Mouse (Mus musculus) T-cell, adult 2 months (primary cell): ENCODE measurements around the gene Gnao1.
A peak's percentile ranks its signal among the peaks of the same experiment; 100 is the strongest.

Experiments used
- DNase-seq: peaks from one replicate; pipeline ENCODE4 v3.0.0; 2022; ENCODE audit warnings: low spot score

The Gnao1 gene

DNA sequence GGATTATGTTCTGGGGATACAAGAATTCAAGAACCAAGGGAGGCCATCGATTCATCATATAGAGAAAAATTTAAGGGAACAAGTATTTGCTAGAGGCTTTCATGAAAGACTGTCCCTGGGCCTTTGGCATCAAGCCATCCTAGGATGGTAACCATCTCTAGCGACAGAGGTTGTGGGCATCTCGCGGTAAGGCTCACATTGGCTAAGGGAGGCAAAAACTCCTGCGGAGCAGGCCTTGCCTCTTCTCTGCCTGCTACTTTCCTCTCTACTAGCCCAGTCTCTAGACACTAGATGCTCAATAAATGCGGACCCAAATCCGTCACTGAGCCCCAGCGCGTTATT lies at the start of gene Gnao1:
TSS of gene Gnao1 (plus strand) at position 281 of the 342 bp plus-strand sequence.
- DNase-seq = no peak

DNA sequence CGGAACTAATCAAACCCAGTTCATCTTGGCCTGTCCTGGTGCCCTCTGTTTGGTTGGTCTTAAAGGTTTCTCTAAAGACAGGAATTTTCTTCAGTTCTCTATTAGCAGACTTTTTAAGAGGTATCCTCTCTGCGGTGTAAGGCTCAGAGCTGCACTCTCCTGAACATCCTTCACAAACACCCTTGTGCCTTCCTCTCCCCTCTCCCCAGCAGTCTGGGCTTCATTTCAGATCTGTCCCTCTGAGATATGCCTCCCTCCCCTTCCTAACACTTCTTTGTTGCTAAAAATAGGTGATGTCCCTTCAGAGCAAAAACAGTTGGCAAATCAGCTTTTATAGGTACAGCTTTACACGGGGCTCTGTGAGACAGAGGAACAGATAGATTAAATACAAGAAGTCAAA lies 32.2 kb upstream of the Gnao1 start:
- DNase-seq = no peak

DNA sequence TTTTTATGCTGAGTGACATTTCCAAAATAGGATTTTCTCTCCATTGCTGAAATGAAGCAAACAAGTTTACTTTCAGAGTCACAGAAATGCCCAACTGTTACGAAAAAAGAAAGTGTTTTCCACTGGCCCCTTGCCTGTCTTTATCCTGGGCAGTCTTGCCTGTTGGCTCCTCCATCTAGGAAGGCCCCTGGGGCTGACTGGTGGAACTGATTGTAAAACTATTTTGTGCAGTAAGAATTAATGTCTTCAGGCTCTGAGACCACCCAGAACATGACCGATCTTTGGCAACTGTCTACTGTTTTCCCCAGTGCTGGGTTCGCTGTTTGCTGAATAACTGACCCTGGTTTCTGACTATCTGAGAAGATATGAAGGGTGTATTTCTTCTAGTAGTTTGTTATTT lies 540 bp upstream of the Gnao1 start:
- no peak for DNase-seq

DNA sequence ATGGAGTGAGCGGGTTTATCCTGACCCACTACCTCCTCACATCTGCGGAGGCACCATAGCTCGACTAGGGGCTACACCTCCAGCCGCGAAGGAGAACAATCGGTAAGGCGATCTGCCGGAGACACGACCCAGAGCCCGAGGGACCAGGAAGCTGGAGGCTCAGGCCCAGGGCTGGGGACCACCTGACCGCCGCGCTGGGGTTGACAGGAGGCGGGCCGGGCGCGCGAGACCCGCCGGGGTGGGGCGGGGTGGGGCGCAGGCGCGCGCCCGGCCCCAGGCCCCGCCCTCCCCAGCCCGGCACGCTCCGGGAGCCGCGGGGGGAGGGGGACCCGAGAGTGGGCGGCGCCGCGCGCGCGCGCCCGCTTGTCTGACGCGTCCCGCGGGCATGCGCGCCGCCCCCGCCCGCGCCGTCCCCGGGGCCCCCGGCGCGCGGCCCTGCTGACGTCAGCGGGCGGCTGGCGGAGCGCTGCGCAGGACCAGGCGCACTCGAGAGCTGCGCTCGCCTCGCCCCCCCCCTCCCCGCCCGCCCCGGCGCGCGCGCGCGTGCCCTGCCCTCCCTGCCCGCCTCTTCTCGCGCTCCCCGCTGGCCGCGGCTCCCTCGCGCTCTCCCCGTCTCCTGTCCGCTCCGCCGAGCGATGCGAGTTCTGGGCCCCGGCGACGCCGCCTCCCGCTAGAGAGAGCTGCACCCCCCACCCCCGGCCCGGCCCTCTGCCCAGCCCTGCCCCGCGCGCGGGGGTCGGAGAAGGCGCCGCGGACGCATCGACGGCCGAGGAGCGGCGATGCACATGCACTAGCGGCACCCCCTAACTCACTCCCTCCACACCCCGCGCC lies 477 bp downstream of the Gnao1 start:
- peak; percentile 32 for DNase-seq

DNA sequence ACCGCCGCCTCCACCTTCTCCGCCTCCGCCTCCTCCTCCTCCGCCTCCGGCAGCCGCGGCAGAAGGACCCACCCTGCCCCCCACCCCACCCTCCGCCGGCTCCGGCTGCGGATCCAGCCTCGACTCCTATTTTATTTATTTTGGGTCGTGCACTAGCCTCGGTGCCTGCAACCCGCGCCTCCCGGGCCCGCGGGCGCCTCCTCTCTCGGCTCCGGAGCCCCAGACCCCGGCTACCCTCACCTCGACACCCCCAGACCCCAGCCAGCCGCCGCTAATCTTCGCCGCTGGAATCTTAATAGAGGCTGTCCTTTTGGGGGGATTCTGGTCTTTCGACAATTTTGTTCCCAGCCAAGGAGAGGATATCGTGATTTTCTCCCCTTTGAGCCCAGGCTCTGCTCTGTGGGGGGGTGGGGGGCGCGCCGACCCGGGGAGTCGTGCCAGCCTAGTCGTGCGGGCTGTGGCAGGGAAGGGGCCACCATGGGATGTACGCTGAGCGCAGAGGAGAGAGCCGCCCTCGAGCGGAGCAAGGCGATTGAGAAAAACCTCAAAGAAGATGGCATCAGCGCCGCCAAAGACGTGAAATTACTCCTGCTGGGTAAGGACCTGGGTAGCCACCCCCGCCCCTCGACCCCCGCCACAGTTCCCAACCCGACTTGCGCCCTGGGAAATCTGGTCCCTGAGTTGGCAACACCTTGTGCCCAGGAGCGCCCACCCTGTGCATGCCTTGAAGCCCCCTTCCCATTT lies 1.3 kb downstream of the Gnao1 start:
- DNase-seq = no peak

DNA sequence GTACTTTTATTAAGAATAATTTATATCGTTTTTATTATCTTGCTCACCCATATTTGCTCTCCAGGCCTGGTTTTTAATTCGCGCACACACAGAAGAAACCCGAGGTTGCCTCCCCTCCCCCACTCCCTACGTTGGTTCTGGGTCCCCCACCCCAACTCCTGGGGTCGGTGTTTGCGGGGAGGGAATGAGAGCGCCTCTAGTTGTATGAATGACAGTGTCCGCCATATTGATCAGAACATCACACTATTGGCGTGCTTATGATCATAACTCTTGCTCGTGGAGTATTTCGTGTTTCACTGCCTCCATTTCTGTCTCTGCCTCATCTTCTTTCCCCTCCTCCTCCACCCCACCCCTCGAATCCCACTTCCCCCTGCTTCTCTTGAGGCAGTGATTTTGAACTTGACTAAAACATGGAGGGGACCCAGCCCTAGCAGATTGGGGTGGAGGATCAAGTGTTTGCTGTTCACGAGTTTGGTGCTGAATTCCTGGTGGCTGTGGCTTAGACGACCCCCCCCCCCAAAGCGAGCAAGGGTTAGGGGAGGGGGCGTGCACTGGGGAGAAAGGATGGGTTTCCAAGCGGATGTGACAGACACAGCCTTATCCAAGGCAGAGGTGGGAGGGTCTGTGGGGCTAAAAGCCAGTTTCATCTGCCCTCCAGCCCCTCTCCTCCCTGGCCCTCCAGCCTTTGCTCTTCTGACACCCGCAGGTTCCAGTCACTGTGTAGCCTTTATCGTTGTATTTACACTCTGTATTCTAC lies 2.1 kb downstream of the Gnao1 start:
- no peak for DNase-seq

DNA sequence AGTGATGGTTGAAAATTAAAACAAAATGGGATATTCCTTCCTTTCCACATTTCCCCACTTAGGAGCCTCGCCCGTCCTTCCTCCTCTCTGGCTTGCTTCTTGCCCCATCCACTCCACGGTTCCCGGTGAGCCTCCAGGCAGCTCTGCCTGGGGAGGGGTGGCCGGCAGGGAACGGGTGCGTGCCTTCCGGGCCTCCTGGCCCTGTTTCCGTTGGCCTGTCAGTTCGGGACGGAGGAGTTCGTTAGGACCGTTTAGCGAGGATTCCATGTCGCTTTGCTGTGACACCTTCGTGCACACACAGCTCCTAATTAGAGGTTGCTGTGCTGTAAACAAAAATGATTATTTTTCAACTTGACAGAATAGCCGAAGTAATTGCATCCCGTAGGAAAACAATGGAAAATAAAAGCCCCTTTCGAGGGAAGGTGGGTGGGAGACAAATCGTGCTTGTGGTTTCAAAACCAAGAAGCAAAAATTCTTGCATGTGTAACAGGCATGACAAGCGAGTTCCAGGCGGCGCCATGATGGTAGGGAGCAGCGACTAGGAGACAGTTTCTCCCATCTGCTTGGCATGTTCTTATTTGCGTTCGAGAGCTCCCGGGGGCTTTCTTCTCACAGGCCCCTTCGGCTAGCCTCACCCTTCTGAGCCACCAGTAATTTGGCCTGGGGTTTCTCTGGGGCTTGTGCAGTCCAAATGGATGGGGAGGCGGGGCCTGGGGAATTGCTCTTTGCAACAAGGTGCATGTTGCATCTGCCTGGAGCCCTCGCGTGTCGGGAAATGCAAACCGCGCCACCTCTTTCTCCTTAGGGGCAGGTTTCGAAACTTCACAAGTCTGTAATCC lies 3.0 kb downstream of the Gnao1 start:
- DNase-seq = no peak

DNA sequence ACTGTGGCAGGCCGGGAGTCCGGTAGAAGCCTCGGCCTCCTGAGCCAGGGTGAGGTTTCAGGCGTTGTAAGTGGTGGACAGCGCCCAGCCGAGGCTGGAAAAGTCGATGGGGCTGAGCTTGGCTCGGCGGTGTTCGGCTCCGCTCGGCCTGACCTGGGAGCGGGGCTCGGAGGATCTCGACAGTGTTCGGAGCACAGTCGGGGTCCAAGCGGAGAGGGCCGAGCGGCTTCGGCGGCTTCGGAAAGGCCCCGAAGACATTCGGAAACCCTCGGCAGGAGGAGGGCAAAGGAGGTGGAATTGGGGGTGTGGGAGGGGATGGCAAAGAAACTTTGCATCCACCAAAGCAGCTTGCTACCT lies 3.6 kb downstream of the Gnao1 start:
- peak; percentile 32 for DNase-seq

DNA sequence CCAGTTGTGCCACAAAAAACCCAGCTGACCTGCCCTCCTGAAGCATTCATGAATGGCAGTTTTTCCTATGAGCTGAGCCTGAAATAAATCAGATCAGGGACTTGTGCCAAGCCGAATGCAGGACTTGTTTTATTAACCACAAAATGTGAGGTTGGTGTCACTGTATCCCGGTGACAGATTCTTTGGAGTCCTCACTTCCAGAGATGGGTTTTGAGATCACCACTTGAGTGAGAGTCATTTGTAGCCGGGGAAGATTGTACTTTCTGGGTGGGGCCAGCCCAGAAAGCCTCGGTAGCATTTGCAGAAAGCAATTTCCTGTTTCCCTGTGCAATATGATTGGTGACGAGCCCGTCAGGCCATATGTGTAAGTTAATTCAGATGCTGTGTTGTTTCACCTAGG lies 4.5 kb downstream of the Gnao1 start:
- no peak for DNase-seq

DNA sequence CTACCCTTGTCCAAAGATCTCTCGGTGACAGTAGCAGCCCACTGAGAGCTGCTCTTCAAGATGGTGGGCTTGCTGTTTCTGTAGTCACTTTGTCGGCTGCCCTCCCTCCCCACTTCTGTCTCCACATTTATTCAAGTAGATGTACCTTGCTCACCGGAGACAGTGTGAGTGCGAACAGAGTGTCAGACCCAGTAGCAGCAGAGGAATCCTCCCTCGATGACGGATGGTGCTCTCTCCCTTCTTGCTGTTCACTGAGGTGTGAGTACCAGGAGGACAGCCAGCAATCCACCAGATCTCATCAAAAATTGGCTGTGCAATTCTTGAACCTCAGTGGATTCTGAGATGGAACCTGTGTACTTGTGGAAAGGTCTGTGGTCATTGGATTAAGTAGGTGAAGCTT lies 6.5 kb downstream of the Gnao1 start:
- DNase-seq = no peak

DNA sequence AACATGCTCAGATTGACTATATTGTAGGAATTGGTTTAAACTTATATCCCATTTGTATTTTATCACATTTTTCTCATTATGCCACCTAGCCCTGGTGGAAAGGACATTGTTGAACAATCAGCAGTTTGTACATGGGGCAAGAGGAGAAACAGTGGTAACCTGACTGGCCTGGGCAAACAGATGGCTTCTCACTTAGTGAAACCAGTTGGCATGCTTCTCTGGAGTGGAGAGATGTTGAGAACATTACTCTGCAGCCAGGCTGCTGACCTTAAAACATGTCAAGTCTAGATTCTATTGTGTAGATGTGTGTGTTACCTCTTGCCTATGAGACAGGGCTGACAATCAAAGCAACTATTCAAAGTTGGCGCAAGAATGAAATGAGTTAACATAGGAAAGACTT lies 7.6 kb downstream of the Gnao1 start:
- DNase-seq = no peak

DNA sequence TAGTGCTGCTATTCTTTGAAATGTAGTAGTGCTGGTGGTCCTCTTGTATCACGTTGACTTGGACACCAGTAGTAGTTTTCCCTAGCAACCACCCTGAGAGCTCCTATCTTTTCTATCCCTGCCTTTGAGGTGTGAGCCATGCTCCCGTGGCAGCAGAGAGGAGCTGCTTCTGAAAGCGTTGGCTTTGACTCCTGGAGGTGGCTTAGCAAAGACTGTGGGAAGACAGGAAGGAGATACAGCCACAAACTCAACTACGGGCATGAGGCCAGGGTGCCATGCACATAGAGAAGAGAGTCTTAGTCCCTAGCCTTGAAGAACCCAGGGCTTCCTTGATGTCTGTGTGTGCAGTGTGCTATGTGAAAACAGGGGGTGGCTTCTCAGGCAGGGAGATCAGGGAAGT lies 10.2 kb downstream of the Gnao1 start:
- no peak for DNase-seq

DNA sequence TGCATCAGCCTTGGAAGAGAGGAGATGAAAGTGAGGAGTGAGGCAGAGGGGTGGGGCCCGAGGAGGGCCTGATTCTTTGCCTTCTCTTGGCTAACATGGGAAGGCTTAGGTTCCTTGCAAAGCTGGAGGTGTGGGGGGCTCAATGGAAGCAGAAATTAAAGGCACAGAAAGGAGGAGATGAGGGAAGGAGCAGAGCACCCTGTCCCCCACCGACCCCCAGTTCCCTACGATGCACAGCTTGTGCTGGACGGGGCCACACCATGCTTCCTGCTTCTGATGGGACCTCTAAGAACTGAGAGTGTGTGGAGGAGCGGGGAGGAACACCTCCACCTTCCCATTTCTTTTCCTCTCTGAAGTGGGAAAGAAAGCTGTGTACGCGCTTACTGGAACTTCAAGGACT lies 11.6 kb downstream of the Gnao1 start:
- DNase-seq = no peak

DNA sequence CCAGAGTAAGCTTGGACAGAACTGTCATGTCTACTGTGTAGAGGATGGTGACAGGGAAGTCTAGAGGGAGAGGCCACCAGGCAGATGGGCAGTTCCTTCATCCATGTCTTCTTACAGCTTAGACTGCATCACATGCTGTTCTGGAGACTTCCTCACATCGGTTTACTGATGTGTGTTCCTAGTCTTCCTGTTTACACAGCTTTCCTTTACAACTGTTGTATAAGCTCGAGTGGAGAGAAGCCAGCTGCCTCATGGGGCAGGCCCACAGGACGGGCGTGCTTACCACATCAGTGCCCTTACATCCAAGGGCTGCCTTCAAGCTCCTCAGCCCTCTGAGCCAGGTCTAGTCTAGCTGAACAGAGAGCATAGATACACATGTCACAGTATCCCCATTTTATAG lies 15.6 kb downstream of the Gnao1 start:
- no peak for DNase-seq

DNA sequence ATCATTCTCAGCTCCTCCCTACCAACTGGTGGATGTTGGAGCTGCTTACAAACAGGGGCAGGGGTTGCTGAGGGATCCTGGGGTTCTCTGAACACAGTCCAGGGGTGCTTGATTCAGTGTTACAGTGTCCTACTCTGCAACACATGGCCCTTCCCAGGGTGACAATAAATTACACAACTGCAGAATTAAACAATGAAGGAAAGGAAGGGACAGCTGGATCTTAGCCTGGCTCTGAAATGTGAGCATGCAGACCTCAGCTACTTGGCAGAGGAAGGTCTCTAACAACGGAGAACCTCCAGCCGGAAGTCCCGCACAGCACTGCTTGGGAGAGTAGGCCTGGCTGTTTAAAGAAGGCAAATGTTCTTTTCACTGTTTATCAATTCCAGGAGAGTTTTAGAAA lies 20.9 kb downstream of the Gnao1 start:
- no peak for DNase-seq

DNA sequence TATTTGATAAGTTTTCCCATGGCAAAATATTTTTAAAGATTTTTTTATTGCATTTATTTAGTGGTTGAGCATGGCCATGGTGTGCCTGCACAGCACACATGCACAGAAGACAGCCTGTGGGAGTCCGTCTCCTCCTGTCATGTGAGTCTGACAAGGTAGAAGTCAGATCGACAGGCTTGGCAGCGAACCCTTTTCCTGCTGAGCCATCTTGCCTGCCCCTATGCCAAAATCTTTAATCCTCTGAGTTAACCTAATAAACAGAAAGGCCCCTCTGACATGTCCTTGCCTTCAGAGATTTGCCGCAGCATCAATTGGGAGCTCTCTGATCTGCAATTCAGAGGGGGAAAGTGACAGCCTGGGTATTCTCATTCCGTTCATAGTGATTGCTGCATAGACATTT lies 26.0 kb downstream of the Gnao1 start:
- no peak for DNase-seq

DNA sequence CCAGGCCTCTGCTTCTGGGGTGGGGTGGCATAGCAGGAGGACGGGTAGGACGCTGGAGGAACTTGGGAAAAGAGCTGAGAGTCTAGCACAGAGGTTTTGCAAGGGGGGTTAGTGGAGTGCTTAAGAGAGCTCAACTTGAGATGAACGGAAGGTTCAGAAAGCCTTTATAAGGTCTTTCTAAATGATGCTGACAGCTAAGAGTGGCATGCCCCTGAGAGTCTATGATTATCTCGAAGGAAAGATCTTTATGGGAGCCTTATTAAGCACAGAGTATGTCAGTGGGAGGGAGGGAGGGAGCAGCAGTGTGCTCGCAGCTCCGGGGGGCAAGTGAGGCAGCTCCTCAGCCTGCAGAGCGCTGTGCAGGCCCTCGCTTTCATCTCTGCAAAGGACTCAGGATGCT lies 29.3 kb downstream of the Gnao1 start:
- no peak for DNase-seq

DNA sequence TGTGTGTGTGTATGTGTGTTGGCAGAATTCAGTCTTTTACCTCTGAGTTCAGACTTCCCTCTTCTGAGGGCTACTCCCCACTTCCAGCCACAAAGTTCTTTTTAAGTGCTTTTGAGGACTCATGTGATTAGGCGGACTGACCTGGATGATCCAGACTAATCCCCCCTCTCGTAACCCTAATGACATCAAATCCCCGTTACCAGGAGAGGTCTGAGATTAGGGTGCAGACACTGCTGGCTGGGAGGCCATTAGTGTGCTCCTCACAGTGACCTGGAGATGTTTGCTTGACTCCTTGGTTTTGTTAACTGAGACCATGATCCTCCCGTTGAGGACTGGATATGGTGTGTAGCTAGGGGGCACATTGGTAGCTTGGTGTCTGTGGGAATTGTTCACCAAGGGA lies 30.7 kb downstream of the Gnao1 start:
- no peak for DNase-seq

DNA sequence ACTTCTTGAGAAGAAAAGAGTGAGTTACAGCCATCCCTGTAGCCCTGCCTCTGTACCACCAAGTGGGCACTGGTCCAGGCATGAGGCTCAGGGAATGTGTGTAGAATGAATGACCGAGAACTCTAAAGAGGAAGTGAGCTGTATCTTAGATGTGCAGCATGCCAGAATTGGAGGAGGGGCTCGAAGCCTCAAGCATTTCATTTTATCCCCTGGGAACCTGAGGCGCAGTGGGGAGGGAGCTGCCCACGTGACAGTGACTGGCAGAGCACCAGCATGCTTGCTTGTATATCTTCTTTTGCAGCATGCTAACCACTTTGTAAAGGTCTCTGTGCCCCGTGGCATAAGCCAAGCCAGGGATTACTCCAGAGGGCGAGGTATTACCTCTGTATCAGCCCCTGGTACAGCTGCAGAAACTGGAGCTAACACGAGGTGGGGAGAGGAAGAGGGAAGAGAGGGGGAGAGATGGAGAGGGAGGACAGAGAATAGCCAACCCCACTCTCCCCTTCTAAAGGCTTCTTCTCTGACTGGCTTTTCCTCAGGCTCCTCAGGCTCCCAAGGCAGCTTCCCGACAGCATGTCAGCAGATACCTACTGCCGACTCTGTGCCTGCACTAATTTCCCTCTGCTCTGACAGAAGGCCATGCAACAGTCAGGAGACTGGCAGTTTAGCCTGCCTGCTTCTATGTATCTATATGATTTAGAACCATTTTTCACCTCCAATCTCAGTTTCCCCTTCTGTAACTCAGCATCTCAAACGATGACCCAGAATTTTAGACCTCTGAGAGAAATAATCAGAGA lies 31.4 kb downstream of the Gnao1 start:
- DNase-seq = no peak

DNA sequence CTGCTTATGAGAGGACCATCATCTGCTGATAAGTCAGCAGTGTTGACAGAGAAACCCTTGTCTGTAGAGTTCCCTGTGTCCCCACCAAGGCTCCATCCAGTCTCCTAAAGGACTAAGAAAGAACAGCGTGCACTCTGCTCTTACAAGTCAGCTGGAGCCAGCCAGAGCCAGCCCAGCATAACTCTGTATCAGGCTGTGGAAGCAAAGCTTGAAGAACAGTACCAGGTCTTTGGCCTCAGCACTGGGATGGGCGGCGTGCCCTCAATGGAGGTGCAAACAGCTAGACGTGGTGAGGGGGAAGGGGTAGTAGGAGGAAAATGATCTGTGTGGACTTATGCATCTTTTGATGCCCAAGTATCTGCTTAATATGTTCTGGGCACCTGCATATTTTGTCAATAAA lies 32.8 kb downstream of the Gnao1 start:
- no peak for DNase-seq

DNA sequence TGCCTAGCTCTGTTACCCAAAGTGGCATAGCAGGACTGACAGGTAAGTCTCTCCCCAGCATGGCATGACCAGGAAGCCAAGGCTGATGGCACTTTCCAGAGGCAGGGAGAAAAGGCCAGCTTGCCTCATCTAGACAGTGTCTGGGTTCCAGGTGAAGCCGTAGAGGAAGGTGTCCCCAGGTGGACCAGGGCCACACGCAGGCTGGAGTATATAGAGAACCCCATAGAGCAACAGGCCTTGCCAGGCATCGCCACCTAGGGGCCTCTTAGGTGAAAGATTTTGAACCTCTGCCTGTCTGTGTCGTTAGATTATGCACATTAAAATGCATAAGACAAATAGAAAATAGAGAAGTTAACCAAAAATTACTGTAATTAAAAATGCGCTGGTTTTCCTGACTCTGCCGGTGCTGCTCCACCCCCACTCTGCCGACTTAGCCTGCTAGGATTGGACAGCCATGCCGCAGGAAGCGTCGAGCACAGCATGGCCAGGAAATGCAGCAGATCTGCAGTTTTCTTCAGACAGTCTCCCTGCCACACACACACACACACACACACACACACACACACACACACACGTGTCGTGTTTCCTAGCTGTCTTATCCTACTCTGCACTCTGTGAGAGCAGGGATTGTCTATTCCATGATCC lies 34.2 kb downstream of the Gnao1 start:
- DNase-seq = no peak
